Mouse (Mus musculus): ENCODE results near the gene Prr22.

Gene Prr22

GRCm38 (mm10) chr17:56804952-56805351, 34.9 kb downstream of the Prr22 start:
- no peak for DNase-seq (ENCODE audit: extremely low read depth, low read depth, low spot score)

DNA sequence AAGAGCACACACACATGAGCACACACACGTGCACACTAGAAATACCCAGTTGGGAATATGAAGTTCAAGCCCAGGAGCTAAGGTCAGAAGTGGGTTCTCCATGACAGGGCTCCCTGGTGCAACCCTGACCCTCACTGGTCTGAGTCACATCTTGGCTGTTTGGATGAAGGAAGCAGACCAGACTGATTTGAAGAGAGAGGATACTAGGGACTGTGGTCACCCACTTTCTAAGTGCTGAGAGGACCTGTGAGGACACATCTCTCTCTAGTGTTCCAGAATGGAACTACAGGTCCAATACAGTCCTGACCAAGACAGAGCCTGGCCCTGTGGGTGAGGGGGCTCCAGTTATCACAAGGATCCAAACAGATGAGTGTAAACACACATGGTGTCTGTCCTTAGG, 35.7 kb downstream of the Prr22 start:
- DNase-seq (ENCODE audit: extremely low read depth, low read depth, low spot score): no peak

GRCm38 (mm10) chr17:56808518-56808917, 38.5 kb downstream of the Prr22 start:
- no peak for DNase-seq (ENCODE audit: extremely low read depth, low read depth, low spot score)

DNA sequence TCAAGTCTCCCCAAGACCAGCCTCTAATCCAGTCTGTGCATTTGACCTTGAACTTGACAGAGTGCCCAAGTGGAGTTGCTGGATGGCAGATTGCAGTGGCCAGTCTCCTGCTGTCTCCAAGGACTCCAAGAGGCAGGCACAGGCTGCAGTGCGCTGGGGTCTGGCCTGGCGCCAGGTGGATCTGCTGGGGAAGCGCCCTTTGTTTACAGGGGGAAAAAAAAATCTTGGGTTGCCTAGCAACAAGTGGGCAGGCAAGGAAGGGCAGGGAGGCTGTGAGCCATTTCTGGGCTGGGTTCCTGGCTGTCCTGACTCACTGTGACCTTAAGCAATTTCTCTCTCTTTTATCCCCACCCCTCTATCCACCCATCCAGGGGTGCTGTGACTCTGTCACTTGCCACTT, 40.2 kb downstream of the Prr22 start:
- no peak for DNase-seq (ENCODE audit: extremely low read depth, low read depth, low spot score)

- no peak for DNase-seq (ENCODE audit: extremely low read depth, low read depth, low spot score)
Observed at GRCm38 (mm10) chr17:56814316-56815056, 44.4 kb downstream of the Prr22 start.

- no peak for DNase-seq (ENCODE audit: extremely low read depth, low read depth, low spot score)
Observed at GRCm38 (mm10) chr17:56815057-56815345, 45.0 kb downstream of the Prr22 start.

DNA sequence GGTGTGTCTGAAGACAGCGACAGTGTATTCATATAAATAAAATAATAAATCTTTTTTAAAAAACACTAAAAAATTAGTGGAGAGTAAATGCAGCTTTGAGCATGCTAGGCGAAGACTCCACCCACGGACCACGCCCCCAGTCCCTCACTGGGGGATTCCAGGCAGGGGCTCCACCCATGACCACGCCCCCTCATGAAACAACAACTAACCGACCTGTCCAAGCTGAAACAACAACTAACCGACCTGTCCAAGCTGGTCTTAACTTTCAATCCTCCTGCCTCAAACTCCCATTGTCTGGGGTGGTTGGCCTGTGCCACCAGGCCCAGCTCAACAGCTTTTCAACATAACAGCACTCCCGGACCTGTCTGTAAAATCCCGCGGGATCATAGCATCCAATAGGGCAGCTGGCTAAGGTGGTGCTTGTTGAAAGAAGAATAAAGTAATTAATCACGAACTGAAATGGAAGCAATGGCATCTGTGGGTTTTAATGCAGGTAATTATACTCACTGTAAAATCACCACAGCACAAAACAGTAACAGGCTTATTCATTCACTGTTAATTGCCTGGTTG, 48.1 kb downstream of the Prr22 start:
- no peak for DNase-seq (ENCODE audit: extremely low read depth, low read depth, low spot score)

DNA sequence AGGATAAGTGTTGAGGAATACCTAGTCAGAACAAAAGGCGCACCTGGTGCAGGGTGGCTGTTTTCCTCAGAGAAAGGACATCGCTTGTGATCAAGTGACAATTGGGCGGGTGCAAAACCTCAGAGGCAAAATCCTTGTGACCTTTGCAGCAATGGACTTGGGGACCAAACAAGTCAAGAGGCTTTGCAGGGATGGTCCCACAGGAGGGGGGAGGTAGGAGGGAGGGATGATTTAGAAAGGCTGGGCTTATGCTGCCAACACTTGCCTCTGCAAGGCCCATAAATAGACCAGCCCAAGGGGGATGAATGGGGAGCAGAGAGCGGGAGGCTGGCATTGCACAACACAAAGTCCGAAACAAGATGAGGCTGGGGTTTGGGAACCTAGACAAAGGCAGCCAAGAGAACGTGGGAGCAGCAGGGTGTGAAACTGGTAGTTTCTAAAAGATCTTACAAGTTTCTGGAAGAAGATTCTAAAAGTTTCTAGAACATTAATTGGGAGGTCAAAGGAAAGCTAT, 49.0 kb downstream of the Prr22 start:
- no peak for DNase-seq (ENCODE audit: extremely low read depth, low read depth, low spot score)

DNA sequence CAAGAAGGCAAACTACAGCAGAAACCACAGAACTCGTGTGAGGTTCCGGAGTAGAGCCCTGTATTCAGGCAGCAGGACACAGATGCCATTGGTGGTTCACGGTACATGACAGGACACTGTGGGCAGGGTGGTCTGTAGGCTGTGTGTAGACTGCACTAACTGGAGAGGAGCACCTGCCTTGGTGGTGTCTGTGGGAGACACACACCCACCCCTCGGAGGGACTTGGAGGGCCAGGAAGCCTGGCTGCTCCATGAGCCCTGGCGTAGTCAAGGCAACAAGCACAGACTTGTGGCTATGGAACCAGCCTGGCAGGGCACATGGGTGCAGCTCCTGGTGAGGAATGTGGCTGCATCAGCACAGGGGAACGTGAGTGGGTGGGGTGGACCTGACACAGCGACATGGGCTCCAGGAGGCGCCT, 49.7 kb downstream of the Prr22 start:
- DNase-seq (ENCODE audit: extremely low read depth, low read depth, low spot score): no peak
